Mouse (Mus musculus): ENCODE data around the gene Gm10837. TPM values are rescaled to one million over a fixed set of nuclear protein-coding genes. Genes with fewer than 3 reads are reported as not detected.

Gm10837 gene
- total RNA-seq, 1 experiment from 2014 or later = not detected

DNA sequence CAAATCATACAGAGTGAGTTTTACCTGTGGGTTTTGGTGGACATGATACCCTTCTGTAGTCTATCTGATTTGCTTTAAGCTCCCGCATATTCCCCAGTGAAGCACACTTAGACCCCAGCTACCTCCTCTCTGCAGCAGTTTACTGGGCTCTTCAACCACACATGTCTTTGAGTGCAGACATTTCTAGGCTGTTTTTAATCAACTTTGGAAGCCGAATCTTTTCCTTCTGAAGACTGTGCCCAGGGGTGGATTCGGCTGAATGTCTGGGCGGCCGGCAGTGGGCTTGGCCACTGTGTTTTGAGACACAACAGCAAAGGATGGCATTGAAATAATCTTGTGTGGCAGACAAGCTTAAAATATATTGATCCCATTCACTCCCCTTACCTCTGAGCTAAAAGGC, 3.0 kb upstream of the Gm10837 start:
- ATAC-seq (replicated peaks in 1 of 2; ENCODE audit: insufficient read depth in 1 of 2, low FRiP score in 2 of 2, low TSS enrichment in 1 of 2, low read depth in 1 of 2, poor library complexity in 2 of 2, severe bottlenecking in 2 of 2) = no peak

DNA sequence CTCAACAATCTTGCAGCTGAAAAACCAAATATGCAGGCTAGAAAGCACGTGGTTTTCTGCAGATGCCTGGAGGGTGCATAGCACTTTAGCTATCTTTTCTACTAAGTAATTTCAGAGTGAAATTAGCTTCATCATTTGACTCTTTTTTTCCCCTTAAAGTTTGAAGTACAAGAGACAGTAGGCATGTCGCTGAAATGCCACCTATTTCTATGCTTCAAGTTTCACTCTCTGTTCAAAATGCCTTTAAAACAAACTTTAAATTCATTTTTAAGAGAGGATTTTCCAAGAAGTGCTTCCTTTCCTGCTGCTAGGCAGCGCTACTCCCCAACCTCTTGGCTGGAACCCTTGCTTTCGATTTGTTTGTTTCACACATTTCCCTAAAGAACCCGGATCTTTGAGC, 1.3 kb upstream of the Gm10837 start:
- ATAC-seq (replicated peaks in 1 of 2; ENCODE audit: insufficient read depth in 1 of 2, low FRiP score in 2 of 2, low TSS enrichment in 1 of 2, low read depth in 1 of 2, poor library complexity in 2 of 2, severe bottlenecking in 2 of 2) = no peak

DNA sequence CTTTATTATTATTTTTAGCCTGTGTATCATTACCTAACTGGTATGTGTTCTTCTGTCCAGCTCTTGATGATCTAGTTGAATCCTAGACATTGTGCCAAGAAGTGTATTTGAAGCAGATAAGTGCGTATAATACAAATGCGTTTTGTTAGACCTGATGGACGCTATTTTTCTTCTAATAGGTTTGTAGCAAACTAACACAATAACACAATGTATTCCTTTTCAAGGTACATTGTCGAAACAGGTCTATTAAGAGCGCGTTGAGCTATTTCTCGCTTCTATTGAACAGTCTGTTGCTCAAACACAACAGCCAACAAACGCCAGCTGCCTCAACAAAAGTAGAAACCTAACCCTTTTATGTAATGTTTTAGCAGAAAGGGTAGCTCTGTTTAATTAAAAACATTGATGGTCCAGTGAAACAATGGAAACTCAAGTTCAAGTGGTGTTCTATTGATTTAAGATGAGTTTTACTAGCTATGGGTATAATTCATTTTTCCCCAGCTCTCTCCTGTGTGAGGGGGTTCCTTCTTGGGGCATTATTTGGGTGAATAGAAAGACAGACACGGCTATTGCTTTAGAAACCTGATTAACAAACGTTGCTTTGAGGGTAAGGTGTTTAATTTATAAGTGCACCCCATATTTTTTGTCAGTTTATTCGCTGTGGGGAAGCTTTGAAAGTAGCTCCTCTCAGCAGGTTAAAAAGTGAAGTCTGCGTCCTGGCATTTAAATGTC, 536 bp upstream of the Gm10837 start:
- no peak for ATAC-seq (replicated peaks in 1 of 2; ENCODE audit: insufficient read depth in 1 of 2, low FRiP score in 2 of 2, low TSS enrichment in 1 of 2, low read depth in 1 of 2, poor library complexity in 2 of 2, severe bottlenecking in 2 of 2)

DNA sequence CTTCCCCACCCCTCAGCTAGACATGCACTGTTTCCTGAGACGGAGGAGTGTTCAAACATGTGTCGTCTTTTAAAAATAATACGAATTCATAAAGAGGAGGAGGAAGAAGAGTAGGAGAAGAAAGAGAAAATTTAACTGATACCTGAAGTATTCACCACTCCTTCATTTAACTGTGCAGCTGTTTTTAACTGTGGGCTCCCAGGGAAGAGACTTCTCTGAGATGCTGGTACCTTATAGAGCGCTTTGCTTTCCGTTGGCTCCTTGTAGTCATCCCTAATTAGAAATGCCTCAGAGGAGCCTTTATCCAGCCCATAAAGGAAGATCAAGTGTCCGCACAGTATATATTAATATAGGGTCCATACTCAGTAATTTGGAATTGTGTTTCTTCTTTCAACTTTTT, 1.1 kb downstream of the Gm10837 start:
- ATAC-seq (replicated peaks in 1 of 2; ENCODE audit: insufficient read depth in 1 of 2, low FRiP score in 2 of 2, low TSS enrichment in 1 of 2, low read depth in 1 of 2, poor library complexity in 2 of 2, severe bottlenecking in 2 of 2) = no peak

DNA sequence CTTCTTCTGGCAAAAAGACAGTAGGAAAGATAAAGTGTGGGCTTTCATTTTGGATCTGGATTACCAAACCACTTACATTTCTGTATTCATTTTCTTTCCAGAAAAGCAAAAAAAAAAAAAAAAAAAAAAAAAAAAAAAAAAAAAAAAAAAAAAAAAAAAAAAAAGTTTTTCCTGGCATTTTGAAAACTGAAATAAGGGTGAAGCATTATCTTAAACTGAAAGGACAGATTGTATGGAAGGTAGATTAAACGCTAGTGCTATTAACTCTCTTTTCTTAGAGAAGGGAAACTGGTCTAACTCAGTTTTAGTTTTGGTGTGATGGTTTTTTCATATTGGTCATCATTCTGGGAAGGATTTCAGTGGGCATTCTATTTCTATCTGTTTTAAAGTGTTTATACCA, 1.6 kb downstream of the Gm10837 start:
- ATAC-seq (replicated peaks in 1 of 2; ENCODE audit: insufficient read depth in 1 of 2, low FRiP score in 2 of 2, low TSS enrichment in 1 of 2, low read depth in 1 of 2, poor library complexity in 2 of 2, severe bottlenecking in 2 of 2) = no peak

DNA sequence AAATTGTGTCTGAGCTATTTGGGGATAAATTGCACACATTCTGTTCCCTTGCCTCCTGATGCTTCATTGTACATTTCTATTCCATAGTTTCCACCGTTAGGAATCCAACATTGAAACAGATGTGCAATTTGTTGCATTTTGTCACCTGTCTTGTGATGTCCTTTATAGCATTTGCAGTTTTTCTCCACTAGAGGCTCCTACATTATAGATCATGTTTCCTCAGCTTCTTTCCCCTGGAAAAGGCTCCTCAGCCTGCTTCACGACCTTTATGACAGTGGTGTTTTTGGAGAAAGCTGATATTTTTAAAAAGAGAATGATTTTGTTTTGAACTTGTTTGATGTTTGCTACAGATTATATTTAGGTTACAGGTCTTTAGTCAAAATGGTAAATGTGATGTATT, 18.7 kb downstream of the Gm10837 start:
- ATAC-seq (replicated peaks in 1 of 2; ENCODE audit: insufficient read depth in 1 of 2, low FRiP score in 2 of 2, low TSS enrichment in 1 of 2, low read depth in 1 of 2, poor library complexity in 2 of 2, severe bottlenecking in 2 of 2) = no peak

DNA sequence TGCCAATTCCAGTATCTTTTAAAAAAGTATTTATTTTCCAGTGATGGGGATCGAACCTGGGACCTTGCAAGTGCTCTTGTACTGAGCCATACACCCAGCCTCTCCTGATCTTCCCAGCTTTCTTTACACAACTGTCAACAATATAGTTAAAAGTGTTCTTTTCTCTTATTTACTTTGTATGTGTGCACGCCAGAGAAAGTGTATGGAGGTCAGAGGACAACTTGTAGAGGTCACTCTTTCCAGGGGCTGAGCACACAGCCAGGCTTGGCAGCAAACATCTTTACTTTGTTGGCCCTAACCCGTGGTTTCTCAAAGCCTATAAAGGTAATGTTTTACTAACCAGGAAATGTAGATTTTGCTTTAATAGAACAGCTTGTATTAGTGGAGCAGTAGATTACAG, 21.1 kb downstream of the Gm10837 start:
- no peak for ATAC-seq (replicated peaks in 1 of 2; ENCODE audit: insufficient read depth in 1 of 2, low FRiP score in 2 of 2, low TSS enrichment in 1 of 2, low read depth in 1 of 2, poor library complexity in 2 of 2, severe bottlenecking in 2 of 2)

DNA sequence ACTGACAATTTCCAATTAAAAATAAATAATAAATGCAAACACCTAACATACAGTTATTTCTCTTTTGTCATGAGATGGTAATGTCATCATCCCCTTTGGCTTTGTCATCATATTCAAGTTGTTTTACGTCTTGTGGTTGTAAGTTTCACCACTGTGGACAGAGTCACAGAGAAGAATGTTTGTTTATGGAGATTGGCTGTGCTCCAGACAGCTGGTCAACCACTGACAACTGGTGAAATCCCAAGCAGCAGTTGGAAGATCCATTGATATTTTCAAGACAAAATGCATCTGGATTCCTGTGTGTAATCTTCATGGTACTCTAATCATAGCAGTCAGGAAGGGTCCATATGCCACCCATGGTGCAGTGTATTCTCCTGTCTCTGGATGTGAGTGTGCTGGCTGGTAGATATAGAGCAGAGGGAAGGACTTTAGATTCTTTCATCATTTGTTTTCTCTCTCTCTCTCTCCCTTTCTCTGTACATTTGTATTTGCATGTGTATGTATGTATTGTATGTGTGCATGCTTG, 23.2 kb downstream of the Gm10837 start:
- ATAC-seq (replicated peaks in 1 of 2; ENCODE audit: insufficient read depth in 1 of 2, low FRiP score in 2 of 2, low TSS enrichment in 1 of 2, low read depth in 1 of 2, poor library complexity in 2 of 2, severe bottlenecking in 2 of 2) = no peak

DNA sequence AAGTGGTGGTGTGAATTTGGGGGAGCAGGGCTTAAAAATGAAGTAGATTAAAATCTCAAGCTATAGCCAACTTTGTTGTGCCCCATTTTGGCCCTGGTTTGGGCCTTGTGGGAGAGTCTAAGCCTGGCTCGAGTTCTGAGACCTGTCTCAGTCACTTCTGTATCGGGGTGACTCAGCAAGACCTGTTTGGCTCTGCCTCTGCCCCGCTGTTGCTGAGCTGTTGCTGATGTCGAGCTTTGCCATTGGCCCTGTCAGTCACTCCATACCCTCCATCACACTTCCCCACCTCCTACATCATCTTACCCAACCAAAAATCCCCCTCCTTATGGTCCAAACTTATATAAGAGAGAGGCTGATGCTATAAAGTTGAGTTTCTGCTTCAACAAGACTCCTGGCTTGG, 38.1 kb downstream of the Gm10837 start:
- ATAC-seq (replicated peaks in 1 of 2; ENCODE audit: insufficient read depth in 1 of 2, low FRiP score in 2 of 2, low TSS enrichment in 1 of 2, low read depth in 1 of 2, poor library complexity in 2 of 2, severe bottlenecking in 2 of 2) = no peak

DNA sequence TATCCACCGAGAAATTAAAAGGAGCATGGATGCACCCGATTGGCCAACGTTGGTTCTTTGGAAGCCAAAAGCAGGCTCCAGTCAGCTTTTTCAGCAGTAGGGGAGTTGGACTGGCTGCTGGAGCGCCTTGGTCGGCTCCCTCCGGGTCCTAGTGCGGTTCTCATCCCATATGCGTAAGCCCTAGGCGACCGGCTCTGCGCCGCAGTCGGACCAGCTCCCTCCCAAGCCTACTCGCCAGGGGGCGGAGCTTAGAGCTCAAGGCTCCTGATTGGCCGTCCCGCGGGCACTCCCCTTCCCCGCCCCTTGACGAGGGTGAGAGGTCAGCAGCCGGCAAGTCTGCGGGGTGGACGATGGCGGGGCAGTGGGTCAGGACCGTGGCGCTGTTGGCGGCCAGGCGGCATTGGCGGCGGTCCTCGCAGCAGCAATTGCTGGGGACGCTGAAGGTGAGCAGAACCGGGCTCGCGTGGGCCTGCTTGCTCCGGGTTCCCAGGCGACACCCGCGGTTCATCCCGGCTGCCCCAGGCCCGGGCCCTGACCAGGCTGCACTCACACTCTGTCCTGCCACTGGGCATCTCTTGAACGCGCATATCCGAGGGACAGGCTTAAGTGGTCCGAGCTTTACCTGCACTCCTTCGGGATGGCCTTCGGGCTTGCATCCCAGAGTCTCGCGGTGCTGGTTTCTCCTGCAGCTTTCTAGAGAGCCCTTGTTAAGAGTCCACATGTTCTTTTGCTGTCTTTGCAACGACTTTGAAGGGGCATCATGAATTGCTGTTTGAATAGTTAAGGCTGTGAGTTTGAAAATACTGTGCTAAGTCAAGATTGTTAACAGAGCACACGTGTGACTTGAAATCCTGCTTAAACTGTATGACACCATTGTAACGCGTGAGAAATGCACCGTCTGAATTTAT, 43.9 kb downstream of the Gm10837 start, which contains the start of gene Pcca:
Gene Pcca, plus strand, starts transcription at position 308 of the 908 bp plus-strand sequence.
- peak; percentile 99 for ATAC-seq (replicated peaks in 1 of 2; ENCODE audit: insufficient read depth in 1 of 2, low FRiP score in 2 of 2, low TSS enrichment in 1 of 2, low read depth in 1 of 2, poor library complexity in 2 of 2, severe bottlenecking in 2 of 2)

DNA sequence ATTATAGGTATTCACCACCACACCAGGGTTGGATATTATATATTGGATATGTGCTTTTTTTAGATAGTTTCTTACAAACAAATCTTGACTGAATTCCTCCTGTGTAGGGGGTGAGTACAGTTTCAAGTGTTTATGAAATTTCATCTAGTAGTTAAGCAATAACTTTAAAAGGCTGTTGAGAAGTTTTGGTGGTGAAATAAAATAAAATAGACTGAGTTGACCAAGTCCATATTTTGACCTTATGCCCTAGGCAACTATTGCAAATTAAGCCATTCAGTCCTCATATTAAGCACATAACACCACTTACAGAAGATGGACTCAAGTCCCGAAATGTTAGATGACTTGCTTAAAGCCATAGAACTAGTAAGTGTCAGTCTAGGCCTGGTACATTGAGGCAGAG, 45.6 kb downstream of the Gm10837 start:
- no peak for ATAC-seq (replicated peaks in 1 of 2; ENCODE audit: insufficient read depth in 1 of 2, low FRiP score in 2 of 2, low TSS enrichment in 1 of 2, low read depth in 1 of 2, poor library complexity in 2 of 2, severe bottlenecking in 2 of 2)

Other genes with a start within 250 kb of the Gm10837 start
- not detected in 2 replicates for gene Gm5089, start 39.5 kb upstream of the Gm10837 start, total RNA-seq (2017)
- gene Zic5, start 24.9 kb upstream of the Gm10837 start, total RNA-seq (2017) = not detected in 2 replicates
- not detected in 2 replicates for gene Zic2, start 15.2 kb upstream of the Gm10837 start, total RNA-seq (2017)
- 37.0 and 44.5 TPM in 2 replicates for gene Pcca, start 43.7 kb downstream of the Gm10837 start, total RNA-seq (2017)